Mouse (Mus musculus) frontal cortex, adult 2 months (tissue): ENCODE measurements at regions not wholly inside any gene's neighbourhood (a gene's known extent, or its start where the extent isn't known, plus 50 kb on each side); places are given as distances from the start of the nearest gene placed in this dataset.

Experiments
- DNase-seq, 2 experiments: peaks; one replicate each; pipeline ENCODE4 v3.0.0; 2022; ENCODE audit warnings: low spot score in 1 of 2; ENCODE audit errors: extremely low spot score in 1 of 2

DNA sequence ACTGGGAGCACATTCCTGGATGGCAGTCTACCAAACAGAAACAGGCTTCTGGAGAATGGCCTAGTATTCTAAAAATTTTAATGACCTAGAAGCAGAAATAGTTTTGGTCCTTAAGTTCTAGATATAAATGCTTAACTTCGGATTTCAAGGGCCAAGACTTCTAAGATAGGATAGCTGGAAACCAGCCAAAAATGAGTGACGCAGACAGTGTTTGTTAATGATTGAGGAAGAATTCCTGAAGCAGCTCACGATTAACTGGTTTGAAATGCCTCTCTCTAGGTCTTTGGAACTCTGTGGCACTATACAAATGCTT, 213.9 kb upstream of the Gm5148 start:
- DNase-seq = no peak

DNA sequence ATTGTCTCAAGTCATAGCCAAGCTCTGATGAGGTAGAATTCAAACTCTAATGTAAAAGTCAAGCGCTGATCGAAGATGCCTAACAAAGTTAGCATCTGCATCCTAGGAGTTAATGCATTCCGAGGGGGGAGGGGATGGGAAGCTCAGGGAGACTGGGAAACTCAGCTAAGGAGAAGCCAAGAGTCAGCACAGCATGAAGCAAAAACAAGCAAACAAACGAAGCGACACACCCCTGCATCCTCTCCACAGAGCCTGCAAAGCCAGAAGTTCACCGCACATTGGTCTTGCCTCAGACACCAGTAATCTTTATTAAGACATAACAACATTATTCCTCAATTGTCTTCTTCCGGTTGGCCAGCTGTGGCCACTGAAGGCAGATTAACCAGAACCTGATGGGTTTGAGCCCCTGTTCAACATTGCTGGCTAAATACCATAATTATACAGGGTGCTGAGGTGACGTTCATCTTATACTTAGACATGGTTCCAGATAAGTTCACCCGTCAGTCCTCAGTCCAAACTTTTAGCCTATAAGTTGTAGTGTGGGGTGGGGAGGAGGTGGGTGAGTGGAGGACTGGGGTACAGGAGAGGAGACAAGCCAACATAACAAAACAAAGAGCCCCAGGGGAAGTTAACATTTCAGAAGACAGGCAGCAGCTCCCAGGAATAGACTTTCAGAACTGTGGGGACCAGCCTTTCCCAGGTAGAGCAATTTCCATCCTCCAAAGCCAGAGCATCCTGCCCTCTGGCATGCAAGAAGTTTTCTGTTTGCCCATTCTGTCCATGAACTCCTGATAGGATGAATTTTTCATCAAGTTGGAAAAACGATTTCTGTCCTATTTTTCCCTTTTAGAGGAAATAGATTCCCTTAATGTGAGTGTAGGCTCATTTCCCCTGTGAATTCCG, 213.3 kb upstream of the Gm5148 start:
- DNase-seq = no peak

DNA sequence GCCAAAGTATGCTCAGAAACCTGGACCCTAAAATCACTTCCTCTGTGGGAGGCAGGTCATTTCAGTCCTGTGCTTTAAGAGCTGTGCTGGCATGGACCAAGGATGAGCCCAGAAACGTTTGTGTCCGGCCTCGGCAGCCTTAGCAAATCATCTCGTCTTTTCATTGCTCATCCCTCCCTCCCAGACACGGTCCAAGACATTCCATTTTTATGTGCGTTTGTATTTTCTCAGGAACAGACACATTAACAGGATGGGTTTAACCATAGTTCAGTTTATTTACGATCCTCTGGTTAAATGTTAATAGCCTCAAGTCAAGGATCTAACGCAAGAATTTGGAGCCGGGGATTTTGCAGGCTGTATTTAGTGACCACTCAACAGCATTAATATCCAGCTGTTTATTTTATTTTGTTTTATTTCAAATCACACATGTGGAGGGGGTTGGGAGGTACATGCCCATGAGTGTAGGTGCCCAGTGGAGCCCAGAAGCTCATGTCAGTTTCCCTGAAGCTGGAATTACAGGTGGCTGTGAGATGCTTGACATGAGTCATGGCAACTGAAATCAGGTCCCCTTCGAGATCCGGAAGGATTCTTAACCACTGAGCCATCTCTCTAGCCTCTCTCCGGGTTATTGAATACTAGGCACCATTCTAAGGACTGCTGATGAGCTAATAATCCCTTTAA, 212.1 kb upstream of the Gm5148 start:
- DNase-seq = no peak

DNA sequence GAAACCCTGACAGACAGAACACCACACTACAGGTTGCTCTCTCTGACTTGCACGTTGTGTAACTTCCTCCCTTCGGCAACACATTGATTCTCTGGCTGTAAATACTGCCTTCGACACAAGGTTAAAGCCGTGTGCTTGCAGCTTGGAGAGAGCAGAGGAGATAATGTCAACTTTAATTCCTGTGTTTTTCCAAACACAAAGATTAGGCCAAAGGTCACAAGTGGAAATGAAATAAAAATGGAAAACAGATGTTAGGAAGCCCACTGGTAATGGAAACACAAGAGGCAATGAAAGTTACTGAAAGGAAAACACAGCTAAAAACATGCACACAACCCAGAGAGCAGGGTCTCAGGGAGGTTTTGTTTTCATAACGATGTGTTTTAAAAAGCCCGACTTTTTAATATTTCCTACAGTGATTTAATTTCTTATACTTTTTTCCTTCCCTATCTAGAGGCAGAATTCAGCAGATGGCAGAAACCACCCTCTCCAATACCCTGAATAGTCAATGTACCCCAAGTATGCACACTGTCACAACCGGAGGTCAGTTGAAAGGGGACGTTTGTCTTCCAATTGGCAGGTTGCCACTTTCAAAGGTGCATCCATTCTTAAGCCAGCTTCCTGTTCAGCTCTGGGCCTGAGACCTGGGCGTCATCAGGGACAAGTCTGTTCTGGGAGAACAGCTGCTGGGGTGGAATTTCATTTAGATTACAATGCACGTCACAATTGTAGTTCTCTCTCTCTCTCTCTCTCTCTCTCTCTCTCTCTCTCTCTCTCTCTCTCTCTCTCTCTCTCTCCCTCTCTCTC, 210.8 kb upstream of the Gm5148 start:
- DNase-seq = peak in 1 of 2 experiments; percentile 8

DNA sequence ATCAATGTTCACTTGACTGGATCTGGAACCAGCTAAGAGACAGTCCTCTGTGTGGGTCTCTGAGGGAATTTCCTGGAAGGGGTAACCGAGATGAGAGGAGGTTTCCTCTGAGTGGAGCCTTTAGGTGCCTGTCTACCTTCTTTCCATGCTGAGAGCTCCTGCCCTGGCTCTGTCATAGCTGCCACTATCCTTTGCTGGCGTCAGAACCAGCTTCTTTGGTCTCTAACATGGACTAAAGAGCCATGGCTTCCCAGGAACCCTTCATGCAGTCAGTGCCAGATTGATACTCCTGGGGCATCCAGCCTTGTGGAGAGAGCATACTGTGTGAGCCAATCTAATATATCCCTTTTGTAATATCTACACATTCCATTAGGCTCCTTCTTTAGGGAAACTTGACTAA, 209.9 kb upstream of the Gm5148 start:
- no peak for DNase-seq

DNA sequence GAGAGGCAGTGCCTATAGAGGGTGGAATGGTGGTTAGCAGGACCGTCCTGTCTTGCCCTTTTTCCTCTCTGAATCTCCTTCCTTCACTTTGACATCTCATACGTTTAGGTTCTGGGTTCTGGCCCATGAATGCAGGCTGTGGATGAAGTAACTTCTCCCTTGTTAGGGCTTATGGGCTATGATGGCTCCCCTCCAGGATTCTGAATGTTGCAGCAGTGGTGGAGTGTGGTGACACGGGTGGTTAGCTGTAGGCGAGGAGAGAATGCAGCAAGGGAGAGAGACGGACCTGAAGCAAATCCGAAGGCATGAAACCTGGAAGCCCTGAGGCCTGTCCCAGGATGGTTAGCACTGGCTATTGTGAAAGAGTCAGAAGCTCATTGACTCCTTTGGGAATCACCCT, 204.4 kb upstream of the Gm5148 start:
- DNase-seq = no peak

DNA sequence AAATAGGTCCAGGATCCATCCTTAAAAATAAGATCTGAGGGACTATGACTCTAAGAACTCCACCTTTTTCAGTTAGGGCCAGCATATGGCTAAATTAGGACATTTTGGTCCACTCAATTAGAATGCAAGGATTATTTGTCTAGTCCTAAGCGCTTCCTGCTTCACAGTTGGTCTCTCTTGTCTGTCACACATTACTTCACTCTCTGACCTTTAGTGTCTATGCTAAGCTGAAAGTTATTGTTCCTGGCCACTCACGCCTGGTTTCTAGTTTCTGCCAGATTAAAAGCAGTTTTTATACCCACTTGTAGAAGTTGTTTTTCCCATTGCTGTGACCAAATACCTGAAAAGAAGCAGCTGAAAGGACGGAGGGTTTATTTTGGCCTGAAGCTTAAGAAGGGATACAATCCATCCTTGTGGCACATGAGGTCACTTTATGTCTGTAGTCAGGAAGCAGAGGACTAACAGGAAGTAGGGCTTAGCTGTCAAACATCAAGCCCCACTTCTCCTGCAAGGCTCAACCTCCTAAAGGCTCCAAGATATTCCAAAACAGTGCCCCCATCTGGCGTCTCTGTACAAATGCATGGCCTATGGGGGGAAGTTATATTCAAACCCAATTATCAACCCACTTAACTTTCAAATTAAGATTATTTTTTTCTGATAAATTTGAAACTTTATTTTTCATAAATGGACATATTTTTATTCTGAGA, 195.3 kb upstream of the Gm5148 start:
- DNase-seq = no peak

DNA sequence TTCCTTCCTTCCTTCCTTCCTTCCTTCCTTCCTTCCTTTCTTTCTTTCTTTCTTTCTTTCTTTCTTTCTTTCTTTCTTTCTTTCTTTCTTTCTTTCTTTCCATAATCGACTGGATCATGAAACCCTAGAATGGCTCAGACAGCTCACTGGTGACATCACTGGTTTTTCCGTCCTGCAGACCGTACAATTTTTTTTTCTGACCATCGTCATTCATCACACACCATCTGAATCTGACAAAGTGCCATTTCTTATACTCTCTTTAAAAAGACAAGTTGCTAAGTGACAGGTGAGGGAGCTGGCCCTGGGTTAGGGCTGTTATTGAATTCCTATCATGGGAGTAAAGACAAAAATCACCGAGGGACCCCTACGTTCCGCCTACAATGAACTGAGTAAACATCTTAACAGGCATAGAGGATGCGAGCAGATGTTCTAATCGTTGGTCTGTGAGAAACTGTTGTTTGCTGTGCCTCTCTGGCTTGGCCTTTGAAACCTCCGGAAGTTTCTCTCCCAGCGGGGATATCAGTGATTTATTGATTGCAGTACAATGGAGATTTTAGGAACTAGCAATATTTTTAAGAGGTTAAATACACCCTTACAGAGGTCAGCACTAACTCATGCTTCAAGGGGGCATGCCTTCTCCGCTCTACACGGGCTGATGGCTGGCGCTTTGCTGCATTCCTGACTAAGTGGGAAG, 192.6 kb upstream of the Gm5148 start:
- DNase-seq = no peak

DNA sequence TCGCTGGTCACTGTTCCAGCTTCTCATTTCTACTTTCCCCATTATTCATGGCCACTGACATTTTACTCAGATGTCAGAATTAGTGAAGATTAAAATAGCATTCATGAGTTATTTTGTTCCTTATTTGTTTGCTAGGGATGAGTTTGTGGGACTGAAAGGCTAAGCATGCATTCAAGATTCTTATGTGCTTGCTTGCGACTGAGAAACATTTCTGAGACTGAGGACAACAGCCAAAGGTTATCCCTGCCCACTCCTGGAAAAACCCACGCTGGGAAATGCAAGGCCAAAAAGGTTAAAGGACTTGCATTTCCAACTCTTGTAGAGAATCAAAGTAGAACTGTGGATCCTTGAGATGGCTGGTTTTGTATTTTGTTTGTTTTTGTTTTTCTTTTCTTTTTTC, 192.0 kb upstream of the Gm5148 start:
- no peak for DNase-seq

DNA sequence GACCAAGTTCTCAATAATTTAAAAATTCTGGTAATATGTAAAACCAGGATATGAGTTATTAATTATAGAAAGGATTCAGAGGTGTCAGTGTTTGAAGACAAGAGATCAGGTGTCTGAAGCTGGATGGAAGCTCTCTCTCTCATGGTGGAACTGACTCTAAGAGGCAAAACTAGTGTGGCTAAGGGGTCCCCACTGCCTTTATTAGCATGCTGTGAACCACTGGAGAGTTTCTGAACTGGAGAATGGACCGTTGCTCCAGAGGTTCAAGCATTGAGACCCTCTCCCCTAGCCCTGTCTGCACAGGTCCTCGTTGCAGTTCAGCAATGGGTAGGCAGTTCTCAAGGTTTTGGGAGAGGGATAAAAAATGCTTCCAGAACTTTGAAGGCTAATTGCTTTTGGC, 191.4 kb upstream of the Gm5148 start:
- no peak for DNase-seq

DNA sequence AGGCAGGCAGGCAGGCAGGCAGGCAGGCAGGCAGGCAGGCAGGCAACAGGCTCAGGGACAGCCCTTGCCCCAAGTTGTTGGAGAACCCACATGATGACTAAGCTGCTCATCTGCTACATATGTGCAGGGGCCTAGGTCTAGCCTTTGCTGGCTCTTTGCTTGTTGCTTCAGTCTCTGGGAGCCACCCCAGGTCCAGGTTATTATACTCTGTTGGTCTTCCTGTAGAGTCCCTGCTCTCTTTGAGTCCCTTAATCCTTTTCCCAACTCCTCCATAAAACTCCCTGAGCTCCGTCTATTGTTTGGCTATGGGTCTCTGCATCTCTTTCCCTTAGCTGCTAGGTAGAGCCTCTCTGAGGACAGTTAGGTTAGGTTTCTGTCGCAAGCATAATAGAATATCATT, 189.8 kb upstream of the Gm5148 start:
- no peak for DNase-seq

DNA sequence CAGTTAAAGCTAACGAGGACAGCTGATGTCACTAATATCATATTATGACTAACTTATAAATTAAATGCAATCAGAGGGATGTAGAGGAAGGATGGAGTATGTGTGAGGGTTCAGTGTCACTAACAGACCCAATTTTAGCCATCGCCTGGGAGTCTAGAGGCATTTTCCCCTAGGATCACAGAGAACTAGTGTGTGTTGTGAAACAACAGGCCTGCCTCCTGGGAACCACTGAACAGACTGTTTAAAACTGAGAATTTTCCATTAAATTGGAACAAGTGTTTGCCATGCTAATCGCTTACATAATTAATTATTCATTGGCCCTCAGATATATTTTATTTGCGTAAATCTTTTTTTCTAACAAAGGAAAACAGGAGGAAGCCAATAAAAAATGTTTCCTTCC, 185.5 kb upstream of the Gm5148 start:
- no peak for DNase-seq

DNA sequence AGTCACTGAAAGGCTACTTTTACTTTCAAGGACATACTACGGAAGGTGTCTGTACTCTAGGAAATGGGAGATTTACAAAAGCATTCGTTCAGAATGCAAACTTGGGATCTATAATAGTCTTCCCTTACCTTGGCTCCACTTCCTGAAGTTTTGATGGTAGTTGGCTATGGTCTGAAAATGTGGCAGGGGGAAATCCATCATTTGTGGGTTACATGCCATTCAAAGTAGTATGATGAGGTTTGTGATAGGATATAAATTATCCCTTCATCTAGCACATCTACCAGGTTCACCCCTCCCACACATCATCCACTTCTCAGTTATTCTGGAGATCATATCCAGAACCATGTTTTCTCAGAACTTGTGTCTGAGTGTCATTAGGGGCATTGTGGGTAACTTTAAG, 184.7 kb upstream of the Gm5148 start:
- DNase-seq = no peak

DNA sequence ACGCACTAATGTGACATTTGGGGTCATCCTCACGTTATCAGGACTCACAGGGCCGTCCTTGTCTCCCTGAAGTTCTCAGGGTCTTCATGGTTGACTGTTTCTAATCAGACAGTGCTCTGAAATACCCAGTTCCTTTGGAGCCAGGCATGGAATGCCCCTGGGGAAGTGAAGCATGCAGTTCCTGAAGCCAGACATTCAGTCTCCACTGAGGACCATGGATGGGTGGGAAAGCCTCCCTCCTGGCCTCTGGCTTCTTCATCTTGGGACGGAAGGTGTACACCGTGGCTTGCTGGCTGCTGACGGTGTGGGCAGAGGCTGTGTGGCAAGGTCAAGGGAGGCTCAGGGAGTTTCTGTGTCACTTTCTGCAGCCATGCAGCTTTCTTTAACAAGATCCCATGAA, 184.2 kb upstream of the Gm5148 start:
- no peak for DNase-seq

DNA sequence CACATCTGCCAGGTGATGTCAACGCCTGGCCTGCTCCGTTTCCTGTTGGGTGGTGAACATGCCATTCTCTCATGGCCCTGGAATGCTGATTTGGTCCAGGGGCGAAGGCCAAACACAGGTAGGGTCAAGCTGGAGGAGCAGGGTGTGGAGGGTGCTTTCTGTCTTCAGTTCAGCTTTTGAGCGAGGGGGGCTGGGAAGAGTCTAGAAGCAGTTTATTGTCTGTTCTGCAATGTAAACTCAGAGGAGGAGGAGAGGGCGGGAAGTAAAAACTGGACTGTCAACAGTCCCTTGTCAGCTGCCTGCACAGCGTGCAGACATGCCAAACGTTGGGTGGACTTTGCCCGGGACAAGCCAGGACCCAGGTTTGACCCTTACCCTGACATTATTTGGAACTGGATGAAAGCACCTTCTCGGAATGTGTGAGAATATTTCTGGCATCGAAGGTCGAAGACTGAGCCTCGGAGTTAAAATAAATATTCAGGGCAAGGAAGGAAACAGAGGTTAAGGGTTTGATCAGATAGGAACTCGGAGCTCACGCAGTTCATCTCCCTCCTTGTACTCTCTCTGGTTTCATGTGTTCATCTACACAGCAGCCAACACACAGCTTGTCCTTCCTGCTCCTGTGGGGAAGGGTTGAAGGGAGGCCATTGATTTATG, 183.3 kb upstream of the Gm5148 start:
- DNase-seq = no peak

DNA sequence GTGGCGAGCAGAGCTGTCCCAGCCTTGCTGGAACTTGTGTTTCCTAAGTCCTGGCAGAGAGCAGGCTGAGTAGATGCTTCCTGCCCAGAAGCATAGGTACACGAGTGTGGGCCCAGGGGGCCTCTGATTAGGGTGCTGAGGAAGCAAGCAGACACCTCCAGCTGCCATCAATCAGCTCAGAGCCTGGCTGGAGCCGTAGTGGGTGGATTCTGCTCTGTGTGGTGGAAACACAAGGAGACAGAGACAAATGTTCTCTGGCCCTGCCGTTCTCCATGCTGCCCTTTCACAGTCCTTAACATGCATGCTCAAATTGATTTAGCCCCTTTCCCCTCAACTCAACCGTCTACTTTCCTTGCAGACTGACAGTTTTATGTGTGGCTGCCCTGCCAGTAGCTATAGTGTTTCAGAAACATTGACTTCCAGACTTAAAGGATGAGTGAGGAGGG, 182.5 kb upstream of the Gm5148 start:
- no peak for DNase-seq

DNA sequence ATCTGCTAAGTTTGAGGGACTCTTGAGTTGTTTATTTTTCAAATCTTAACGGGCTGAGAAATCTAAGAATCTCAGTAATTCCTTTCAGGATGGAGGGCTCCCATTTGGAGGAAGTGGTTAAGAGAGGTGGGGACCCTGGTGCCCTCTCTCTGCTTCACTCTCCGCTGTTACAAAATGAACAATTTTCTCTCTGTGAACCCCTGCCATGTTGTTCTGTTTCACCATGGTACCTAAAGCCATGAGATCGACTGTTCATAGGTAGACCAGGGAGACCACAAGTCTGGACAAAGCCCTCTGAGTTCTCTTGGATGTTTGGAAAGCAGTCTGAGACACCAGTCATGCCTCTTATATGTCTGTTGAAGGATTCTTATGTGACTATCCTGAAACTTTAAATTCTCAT, 179.9 kb upstream of the Gm5148 start:
- no peak for DNase-seq

DNA sequence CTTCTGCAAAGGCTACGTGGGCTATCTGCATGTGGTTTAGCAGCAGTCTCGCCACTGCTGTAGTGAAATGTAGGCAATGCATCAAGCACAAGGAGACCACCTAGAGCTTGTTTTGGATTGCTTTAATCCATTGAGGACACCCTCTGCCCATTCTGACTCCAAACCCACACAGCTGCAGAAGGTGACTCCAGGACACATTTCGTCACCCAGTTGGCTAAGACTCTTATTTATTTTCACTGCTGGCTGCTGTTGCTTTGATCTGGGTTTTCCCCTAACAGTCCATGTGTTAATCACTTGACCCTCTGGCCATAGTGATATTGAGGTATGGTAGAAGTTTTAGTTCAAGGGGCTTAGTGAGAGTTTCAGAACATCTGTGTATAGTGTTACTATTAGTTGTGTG, 179.2 kb upstream of the Gm5148 start:
- DNase-seq = no peak

DNA sequence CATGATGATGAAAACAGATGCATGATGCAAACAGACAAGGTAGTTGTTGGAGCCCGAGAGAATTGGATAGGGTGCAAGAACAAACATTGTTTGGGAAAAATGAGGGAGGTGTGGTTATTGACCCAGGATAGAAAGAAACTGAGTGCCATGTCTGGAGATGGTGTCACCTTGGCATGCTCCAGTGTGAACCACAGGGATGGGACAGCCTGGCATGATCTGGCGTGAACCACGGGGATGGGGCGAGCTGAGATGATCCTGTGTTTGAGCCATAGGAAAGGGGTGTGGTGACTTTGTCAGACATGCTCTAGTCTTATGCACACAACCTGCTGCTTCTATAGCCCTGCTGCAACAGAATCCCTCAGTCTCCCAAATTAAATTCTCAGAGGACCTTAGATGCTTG, 178.7 kb upstream of the Gm5148 start:
- no peak for DNase-seq

DNA sequence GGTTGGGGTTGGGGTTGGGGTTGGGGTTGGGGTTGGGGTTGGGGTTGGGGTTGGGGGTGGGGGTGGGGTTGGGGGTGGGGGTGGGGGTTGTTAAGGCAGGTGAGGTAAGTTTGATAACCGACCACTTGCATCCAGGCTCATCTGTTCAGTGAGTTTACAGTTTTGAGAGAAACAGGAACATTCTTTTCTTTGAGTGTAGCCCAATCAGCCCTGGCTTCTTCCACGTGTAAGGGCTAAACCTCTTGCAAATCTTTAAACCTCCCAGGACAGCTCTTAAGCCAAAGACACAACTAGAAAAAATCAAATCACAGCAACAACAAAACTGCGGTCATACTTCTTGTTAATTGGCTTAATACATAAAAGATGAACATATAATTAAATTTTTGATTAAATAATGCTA, 173.1 kb upstream of the Gm5148 start:
- no peak for DNase-seq
